Mouse (Mus musculus) lung, postnatal 0 days (tissue): ENCODE measurements around the gene Camkmt. TPM values are rescaled to one million over a fixed set of nuclear protein-coding genes. Genes with fewer than 3 reads are reported as not detected.

ENCODE experiments used
- ATAC-seq: fragments of 200-750 bp; cut with Nextera tagmentation; 2 replicates; pipeline ENCODE4 v1.8.0; 2017; ENCODE audit warnings: moderate library complexity
- DNase-seq: peaks from one replicate; pipeline ENCODE4 v3.0.0-alpha.2; 2016; ENCODE audit warnings: low spot score
- H3K27ac ChIP-seq: fragments of 300-500 bp; sonication (generic); 2 replicates; pipeline ENCODE4 v1.5.1; 2014; ENCODE audit warnings: antibody characterized with exemption, mild to moderate bottlenecking, low read length, mixed read lengths
- H3K27me3 ChIP-seq: fragments of 300-500 bp; sonication (generic); replicated peaks from 2 replicates; pipeline ENCODE4 v1.6.1; 2014; ENCODE audit warnings: low read length, mixed read lengths; ENCODE audit not compliant: insufficient read depth
- H3K36me3 ChIP-seq: fragments of 300-500 bp; sonication (generic); 2 replicates; pipeline ENCODE4 v1.6.1; 2014; ENCODE audit warnings: low read length, mixed read lengths; ENCODE audit not compliant: insufficient read depth
- H3K4me1 ChIP-seq: fragments of 300-500 bp; sonication (generic); 2 replicates; pipeline ENCODE4 v1.6.1; 2014; ENCODE audit warnings: antibody characterized with exemption, low read depth, low read length, mixed read lengths; ENCODE audit not compliant: insufficient read depth
- H3K4me2 ChIP-seq: fragments of 300-500 bp; sonication (generic); replicated peaks from 2 replicates; pipeline ENCODE4 v1.6.1; 2014; ENCODE audit warnings: low read depth, mild to moderate bottlenecking, low read length, moderate library complexity, mixed read lengths
- H3K4me3 ChIP-seq: fragments of 300-500 bp; sonication (generic); 2 replicates; pipeline ENCODE4 v1.5.1; 2014; ENCODE audit warnings: low read depth, low read length
- H3K9ac ChIP-seq: fragments of 300-500 bp; sonication (generic); replicated peaks from 2 replicates; pipeline ENCODE4 v1.6.1; 2014; ENCODE audit warnings: low read depth, mild to moderate bottlenecking
- H3K9me3 ChIP-seq: fragments of 300-500 bp; sonication (generic); 2 replicates; pipeline ENCODE4 v1.6.1; 2016; ENCODE audit warnings: low read length, mixed read lengths
- CTCF ChIP-seq: IDR thresholded peaks from 2 replicates; pipeline ENCODE4 v1.5.1; 2016; ENCODE audit warnings: antibody characterized with exemption, mild to moderate bottlenecking
- EP300 ChIP-seq: IDR thresholded peaks from 2 replicates; pipeline ENCODE4 v1.6.1; 2016; ENCODE audit warnings: antibody characterized with exemption, mild to moderate bottlenecking, control low read depth
- WGBS: fragments of 180-500 bp; shearing (Covaris S2); extraction: QIAGEN DNeasy Blood & Tissue Kit; methylation state at CpG from one replicate; pipeline ENCODE4 v1.1.7; 2014; 5-methylcytosine and 5-hydroxymethylcytosine counted together
- polyA plus RNA-seq: library from polyadenylated mRNA; unstranded; fragments of >200 nt; fragmentation: Nextera tagmentation; extraction: Ambion mirVana; gene quantifications from 2 replicates; pipeline ENCODE4 v1.2.1, GENCODE M21; 2015

Camkmt gene
- polyA plus RNA-seq, 1 experiment from 2014 or later: 3.2 TPM

GRCm38 (mm10) chr17:85372076-85372475 is 281.7 kb downstream of the Camkmt start:
- Histone ChIP-seq H3K4me1 (0 out of 2 replicates have a peak, but pooled peaks cover 4% of the 10 kb centered on the region), H3K27ac (no peak overlapping the region), H3K27me3 (no peaks in the 10 kb centered on the region), H3K4me3 (no peak overlapping the region), H3K36me3 (no peaks in the 10 kb centered on the region), H3K9ac (no peak overlapping the region), H3K4me2 (no peak overlapping the region), H3K9me3 (no peaks in the 10 kb centered on the region)
- WGBS: 57% methylated on average over 13 of the region's 13 CpGs
- DNase-seq: peak; percentile 32
- ATAC-seq: no peak
- TF ChIP-seq CTCF (no peak), EP300 (no peak)

- no peaks in the 10 kb centered on the region for H3K27me3 ChIP-seq
These were observed 282.2 kb downstream of the Camkmt start for GRCm38 (mm10) chr17:85372523-85372922.

GRCm38 (mm10) chr17:85374100-85374833 is 283.9 kb downstream of the Camkmt start:
- ATAC-seq: no peak
- DNase-seq: no peak
- Histone ChIP-seq H3K27me3 (no peaks in the 10 kb centered on the region), H3K9me3 (no peaks in the 10 kb centered on the region), H3K4me2 (no peak overlapping the region), H3K27ac (no peak overlapping the region), H3K4me3 (no peak overlapping the region), H3K36me3 (no peaks in the 10 kb centered on the region), H3K9ac (no peak overlapping the region), H3K4me1 (0 out of 2 replicates have a peak, but pooled peaks cover 4% of the 10 kb centered on the region)
- WGBS: 61% methylated on average over 19 of the region's 19 CpGs
- no peak for TF ChIP-seq CTCF
- TF ChIP-seq EP300: no peak

More at GRCm38 (mm10) chr17:85372523-85372922, 282.2 kb downstream of the Camkmt start:
- WGBS: 64% methylated on average over 7 of the region's 7 CpGs
- Histone ChIP-seq H3K9ac (no peak overlapping the region), H3K36me3 (no peaks in the 10 kb centered on the region), H3K27ac (no peak overlapping the region), H3K4me2 (no peak overlapping the region), H3K4me3 (no peak overlapping the region), H3K9me3 (no peaks in the 10 kb centered on the region), H3K4me1 (0 out of 2 replicates have a peak, but pooled peaks cover 4% of the 10 kb centered on the region)
- DNase-seq (peak; percentile 30), ATAC-seq (peak; percentile 74)
- no peak for TF ChIP-seq CTCF
- no peak for TF ChIP-seq EP300

GRCm38 (mm10) chr17:85374834-85375176 is 284.5 kb downstream of the Camkmt start:
- DNase-seq: no peak
- Histone ChIP-seq H3K4me1 (0 out of 2 replicates have a peak, but pooled peaks cover 4% of the 10 kb centered on the region), H3K9me3 (no peaks in the 10 kb centered on the region), H3K4me3 (no peak overlapping the region), H3K27me3 (no peaks in the 10 kb centered on the region), H3K36me3 (no peaks in the 10 kb centered on the region), H3K27ac (no peak overlapping the region), H3K4me2 (no peak overlapping the region), H3K9ac (no peak overlapping the region)
- TF ChIP-seq EP300: no peak
- TF ChIP-seq CTCF: no peak
- WGBS: 64% methylated on average over 8 of the region's 8 CpGs
- ATAC-seq: no peak

GRCm38 (mm10) chr17:85375523-85375922 is 285.2 kb downstream of the Camkmt start:
- ATAC-seq (no peak), DNase-seq (no peak)
- TF ChIP-seq CTCF (no peak), EP300 (no peak)
- Histone ChIP-seq H3K36me3 (no peaks in the 10 kb centered on the region), H3K4me3 (no peak overlapping the region), H3K27ac (no peak overlapping the region), H3K27me3 (no peaks in the 10 kb centered on the region), H3K4me1 (0 out of 2 replicates have a peak, but pooled peaks cover 4% of the 10 kb centered on the region), H3K4me2 (no peak overlapping the region), H3K9ac (no peak overlapping the region), H3K9me3 (no peaks in the 10 kb centered on the region)
- 45% methylated on average over 10 of the region's 10 CpGs for WGBS

- Histone ChIP-seq H3K36me3 (no peaks in the 10 kb centered on the region), H3K4me3 (no peak overlapping the region), H3K9me3 (no peaks in the 10 kb centered on the region), H3K27me3 (no peaks in the 10 kb centered on the region), H3K27ac (no peak overlapping the region), H3K4me2 (no peak overlapping the region), H3K4me1 (0 out of 2 replicates have a peak, but pooled peaks cover 4% of the 10 kb centered on the region), H3K9ac (no peak overlapping the region)
- 46% methylated on average over 8 of the region's 8 CpGs for WGBS
- DNase-seq: peak; percentile 20
- no peak for ATAC-seq
- TF ChIP-seq CTCF (no peak), EP300 (no peak)
These were observed 287.1 kb downstream of the Camkmt start for GRCm38 (mm10) chr17:85377496-85377895.
